Mouse (Mus musculus) lung, adult 2 months (tissue): ENCODE data around the gene Ssh2.

ENCODE experiments used
- CTCF ChIP-seq: fragments of 200-500 bp; IDR thresholded peaks from 2 replicates; pipeline ENCODE4 v1.5.1; 2011; ENCODE audit warnings: mild to moderate bottlenecking, low read length, control low read depth; ENCODE audit not compliant: insufficient read depth
- POLR2A ChIP-seq: fragments of 200-500 bp; IDR thresholded peaks from 2 replicates; pipeline ENCODE4 v1.6.1; 2011; ENCODE audit warnings: low read depth, mild to moderate bottlenecking, control low read depth, low read length, borderline replicate concordance; ENCODE audit errors: extremely low read depth

- TF ChIP-seq CTCF, result no peak
- no peak for TF ChIP-seq POLR2A
Observed at GRCm38 (mm10) chr11:77252826-77253225, 36.7 kb downstream of the Ssh2 start.
